In the genomic region with DNA sequence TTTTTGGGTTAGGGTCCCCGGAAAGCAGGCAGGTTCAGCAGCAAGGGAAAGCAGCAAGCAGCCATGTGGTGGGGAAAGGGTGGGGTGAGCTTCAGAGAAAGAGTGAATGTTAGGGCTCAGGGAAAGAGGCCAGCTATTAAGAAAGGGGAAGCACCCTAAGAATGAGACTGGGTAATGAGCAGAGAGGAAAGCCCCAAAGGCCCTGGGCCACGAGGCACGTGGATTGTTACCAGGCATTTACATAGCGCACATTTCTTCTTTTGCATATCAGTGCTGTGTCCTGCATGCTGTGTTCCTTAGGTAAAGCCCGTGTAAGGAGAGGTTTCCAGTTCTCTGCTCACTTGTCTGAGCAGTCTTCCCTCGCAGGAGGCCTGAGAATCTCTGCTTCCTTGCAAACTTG, we compare ENCODE assay signal across 22 mouse cellular contexts. TPM values are rescaled to one million over a fixed set of nuclear protein-coding genes. Genes with fewer than 3 reads are reported as not detected.
DNase-seq lines count a peak whose midpoint lies in the region; ATAC-seq and TF ChIP-seq lines count a peak whose summit lies in the region.
"Had no signal": no experiment of that assay in that cellular context is flagged by ENCODE, and none has a peak within 500 bp of the region (broad histone marks: within the 10 kb centered on the region; RNA-seq: fewer than 3 reads in every experiment).

No protein-coding gene starts in this region.

- no peaks in the 10 kb centered on the region for H3K4me1 ChIP-seq in heart, embryonic 11.5 days (ENCODE audit: control insufficient read depth, insufficient read depth, low read length)
- no peaks in the 10 kb centered on the region for H3K4me1 ChIP-seq in lung, adult 2 months (ENCODE audit: control insufficient read depth, insufficient read depth, low read length)
- H3K4me1 ChIP-seq: limb, embryonic 15.5 days; liver, embryonic 15.5 days; megakaryocyte, embryonic 14.5 days had no signal

- H3K4me3 ChIP-seq in heart, embryonic 11.5 days (ENCODE audit: low read depth, low read length), result no peak overlapping the region
- no peak overlapping the region for H3K4me3 ChIP-seq in layer of hippocampus, adult 2 months
- H3K4me3 ChIP-seq in lung, adult 2 months (replicated peaks; ENCODE audit: extremely low read depth, low read depth, low read length), result no peak overlapping the region
- H3K4me3 ChIP-seq: gastrocnemius, adult 2 months; heart, adult 2 months; limb, embryonic 15.5 days; liver, embryonic 15.5 days; megakaryocyte, embryonic 14.5 days had no signal

- no peak overlapping the region for H3K4me2 ChIP-seq in heart, embryonic 11.5 days
- H3K4me2 ChIP-seq: limb, embryonic 15.5 days; liver, embryonic 15.5 days had no signal

- H3K9ac ChIP-seq in heart, embryonic 11.5 days (ENCODE audit: low read depth, low read length), result 0 out of 2 replicates have a peak overlapping the region, but pooled peaks have one; percentile 16
- H3K9ac ChIP-seq: limb, embryonic 15.5 days; liver, embryonic 15.5 days had no signal

- TF ChIP-seq CTCF in layer of hippocampus, adult 2 months (conservative IDR thresholded peaks at IDR 0.05), result no peak
- TF ChIP-seq CTCF in lung, adult 2 months (IDR thresholded peaks at IDR 0.05; ENCODE audit: insufficient read depth, low read length), result no peak

- intact Hi-C loops in heart, postnatal 36 days (cut with DNase I), result no loop called here

- no peaks in the 10 kb centered on the region for H3K36me3 ChIP-seq in heart, embryonic 11.5 days (ENCODE audit: control insufficient read depth, insufficient read depth, low read length)
- H3K36me3 ChIP-seq: limb, embryonic 15.5 days; liver, embryonic 15.5 days had no signal

- no peaks in the 10 kb centered on the region for H3K9me3 ChIP-seq in heart, embryonic 11.5 days (replicated peaks; ENCODE audit: control insufficient read depth, low read length)
- H3K9me3 ChIP-seq: limb, embryonic 15.5 days; liver, embryonic 15.5 days had no signal

- DNase-seq in heart, postnatal 36 days, result no peak
- peak; percentile 59 for DNase-seq in CD4-positive, CD25-positive, alpha-beta regulatory T cell, adult 2 months (ENCODE audit: low read depth, low spot score)
- DNase-seq in embryo, embryonic 9.5 days (ENCODE audit: extremely low spot score), result no peak
- no peak for DNase-seq in layer of hippocampus, adult 2 months (ENCODE audit: low spot score in 2 of 2)
- no peak for DNase-seq in lung, adult 2 months
- DNase-seq: adrenal gland, postnatal 36 days; cerebellum, adult 11-12 months; cerebellum, postnatal 25 days; gastrocnemius, adult 2 months; kidney, adult 11 months; layer of hippocampus, postnatal 36 days; lung, postnatal 10 days; midbrain, embryonic 14.5 days; right cerebral cortex, postnatal 25 days had no signal

- TF ChIP-seq POLR2A in lung, adult 2 months (IDR thresholded peaks at IDR 0.05; ENCODE audit: borderline replicate concordance, extremely low read depth, low read depth, low read length), result no peak

- no peak for ATAC-seq in heart, embryonic 11.5 days (replicated peaks; ENCODE audit: insufficient number of reproducible peaks, low FRiP score, low TSS enrichment)
- ATAC-seq in common myeloid progenitor, adult 5-6 weeks (replicated peaks; ENCODE audit: low read depth, poor library complexity, severe bottlenecking), result peak; percentile 65
- ATAC-seq in megakaryocyte progenitor cell, adult 5-6 weeks (replicated peaks; ENCODE audit: poor library complexity), result peak; percentile 46; the same call in 1 of the 2 replicates
- ATAC-seq: hindbrain, embryonic 16.5 days had no signal

- WGBS in heart, embryonic 11.5 days (ENCODE audit: insufficient replicate concordance), result 40% methylated on average over 6 of the region's 6 CpGs
- 54% methylated on average over 6 of the region's 6 CpGs for WGBS in lung, adult 2 months

- H3K27me3 ChIP-seq in heart, embryonic 11.5 days (ENCODE audit: control insufficient read depth, insufficient read depth, low read length), result no peaks in the 10 kb centered on the region
- H3K27me3 ChIP-seq: limb, embryonic 15.5 days; liver, embryonic 15.5 days had no signal

- no peak overlapping the region for H3K27ac ChIP-seq in heart, embryonic 11.5 days (ENCODE audit: low read depth, low read length)
- no peak overlapping the region for H3K27ac ChIP-seq in layer of hippocampus, adult 2 months
- H3K27ac ChIP-seq: gastrocnemius, adult 2 months; heart, adult 2 months; limb, embryonic 15.5 days; liver, embryonic 15.5 days had no signal

RNA-seq across cellular contexts. Expression of gene Nfil3, which starts 43.4 kb away (rescaled TPM):
- polyA plus RNA-seq in heart, embryonic 11.5 days (2014; fragmentation: Nextera tagmentation; extraction: Ambion mirVana), result 35.3 and 42.3 TPM in 2 replicates
- 10 to 100 TPM; 10.3 to 25.7 TPM for total RNA-seq in heart, postnatal 36 days (2021)
- 6.5 and 7.1 TPM in 2 replicates for total RNA-seq in common myeloid progenitor, adult 5-6 weeks (2017)
- total RNA-seq in megakaryocyte progenitor cell, adult 5-6 weeks (2015), result 10.0 and 19.0 TPM in 2 replicates
- 10.8 and 16.7 TPM in 2 replicates for total RNA-seq in megakaryocyte progenitor cell, adult 5-6 weeks (2017)
- total RNA-seq in layer of hippocampus, adult 2 months (2021), result 10 to 100 TPM; 14.2 to 14.7 TPM
- polyA plus RNA-seq in lung, adult 2 months (2012; rRNA removed), result 2.6 and 4.5 TPM in 2 replicates
